8 mouse cellular contexts compared by ENCODE assay signal in genomic region chr8:127720593-127721290, GRCm38 (mm10).
DNase-seq lines count a peak whose midpoint lies in the region; ATAC-seq and TF ChIP-seq lines count a peak whose summit lies in the region.

No protein-coding gene starts in this region.

- intact Hi-C loops in heart, postnatal 14 days (cut with DNase I) = no loop called here

- peaks cover 15% of the 10 kb centered on the region for H3K4me1 ChIP-seq in heart, embryonic 11.5 days (ENCODE audit: control insufficient read depth, insufficient read depth, low read length)
- peaks cover 15% of the 10 kb centered on the region; the same call in 1 of the 2 replicates for H3K4me1 ChIP-seq in lung, embryonic 14.5 days (ENCODE audit: insufficient read depth)
- H3K4me1 ChIP-seq in limb, embryonic 14.5 days (ENCODE audit: control insufficient read depth, insufficient read depth, low read length) = peaks cover 18% of the 10 kb centered on the region
- peaks cover 13% of the 10 kb centered on the region; the same call in 1 of the 2 replicates for H3K4me1 ChIP-seq in midbrain, embryonic 16.5 days (ENCODE audit: control insufficient read depth, insufficient read depth, low read length)

- 20% methylated on average over 6 of the region's 6 CpGs for WGBS in heart, embryonic 11.5 days (ENCODE audit: insufficient replicate concordance)
- WGBS in lung, embryonic 14.5 days = 13% methylated on average over 6 of the region's 6 CpGs
- 20% methylated on average over 6 of the region's 6 CpGs for WGBS in limb, embryonic 14.5 days
- WGBS in midbrain, embryonic 16.5 days = 19% methylated on average over 6 of the region's 6 CpGs

- H3K27ac ChIP-seq in heart, embryonic 11.5 days (ENCODE audit: low read depth, low read length) = no peak overlapping the region
- peak overlapping the region; percentile 56 for H3K27ac ChIP-seq in lung, embryonic 14.5 days (ENCODE audit: low read depth)
- H3K27ac ChIP-seq in limb, embryonic 14.5 days (replicated peaks; ENCODE audit: low read depth, low read length) = no peak overlapping the region
- no peak overlapping the region for H3K27ac ChIP-seq in midbrain, embryonic 16.5 days (ENCODE audit: low read length)

- no peak for TF ChIP-seq CTCF in lung, embryonic 14.5 days (IDR thresholded peaks at IDR 0.05; ENCODE audit: low read depth)

- no peaks in the 10 kb centered on the region for H3K9me3 ChIP-seq in heart, embryonic 11.5 days (replicated peaks; ENCODE audit: control insufficient read depth, low read length)
- no peaks in the 10 kb centered on the region for H3K9me3 ChIP-seq in lung, embryonic 14.5 days (ENCODE audit: low read depth, low read length)
- no peaks in the 10 kb centered on the region for H3K9me3 ChIP-seq in limb, embryonic 14.5 days (ENCODE audit: control insufficient read depth, low read length)
- no peaks in the 10 kb centered on the region for H3K9me3 ChIP-seq in midbrain, embryonic 16.5 days (replicated peaks; ENCODE audit: control insufficient read depth, low read length, poor library complexity, severe bottlenecking)

- H3K27me3 ChIP-seq in heart, embryonic 11.5 days (ENCODE audit: control insufficient read depth, insufficient read depth, low read length) = no peaks in the 10 kb centered on the region
- no peaks in the 10 kb centered on the region for H3K27me3 ChIP-seq in lung, embryonic 14.5 days (ENCODE audit: insufficient read depth, low read length)
- H3K27me3 ChIP-seq in limb, embryonic 14.5 days (ENCODE audit: control insufficient read depth, insufficient read depth, low read length) = no peaks in the 10 kb centered on the region
- no peaks in the 10 kb centered on the region for H3K27me3 ChIP-seq in midbrain, embryonic 16.5 days (ENCODE audit: control insufficient read depth, insufficient read depth, low read depth, low read length)

- H3K4me2 ChIP-seq in heart, embryonic 11.5 days = peak overlapping the region; percentile 45
- H3K4me2 ChIP-seq in lung, embryonic 14.5 days = peak overlapping the region; percentile 47
- no peak overlapping the region for H3K4me2 ChIP-seq in limb, embryonic 14.5 days (replicated peaks; ENCODE audit: low read depth, low read length, severe bottlenecking)
- no peak overlapping the region for H3K4me2 ChIP-seq in midbrain, embryonic 16.5 days (ENCODE audit: low read length)

- TF ChIP-seq POLR2A in limb, embryonic 14.5 days (IDR thresholded peaks at IDR 0.05; ENCODE audit: borderline replicate concordance, extremely low read depth, insufficient read depth, insufficient read length) = no peak

- no peak overlapping the region for H3K4me3 ChIP-seq in heart, embryonic 11.5 days (ENCODE audit: low read depth, low read length)
- H3K4me3 ChIP-seq in lung, embryonic 14.5 days (ENCODE audit: low read depth, low read length) = no peak overlapping the region; the same call in 1 of the 2 replicates
- H3K4me3 ChIP-seq in limb, embryonic 14.5 days (replicated peaks; ENCODE audit: low read length) = no peak overlapping the region
- no peak overlapping the region for H3K4me3 ChIP-seq in midbrain, embryonic 16.5 days (ENCODE audit: low read depth, low read length)

- ATAC-seq in heart, embryonic 11.5 days (replicated peaks; ENCODE audit: insufficient number of reproducible peaks, low FRiP score, low TSS enrichment) = no peak
- ATAC-seq in lung, embryonic 14.5 days (ENCODE audit: insufficient read depth) = peak; percentile 81
- peak; percentile 65 for ATAC-seq in limb, embryonic 14.5 days (ENCODE audit: low FRiP score, low read depth)
- ATAC-seq in midbrain, embryonic 16.5 days = peak; percentile 56; the same call in 1 of the 2 replicates
- ATAC-seq in inflammation-experienced regulatory T-cells, adult 6 months = no peak

- no peak for DNase-seq in heart, postnatal 14 days
- peak; percentile 92 for DNase-seq in lung, embryonic 14.5 days
- no peak for DNase-seq in lung, postnatal 25 days (ENCODE audit: low spot score)
- DNase-seq in limb, embryonic 14.5 days (ENCODE audit: low spot score) = peak; percentile 82
- no peak for DNase-seq in ovary, postnatal 36 days (ENCODE audit: low spot score)

- no peaks in the 10 kb centered on the region for H3K36me3 ChIP-seq in heart, embryonic 11.5 days (ENCODE audit: control insufficient read depth, insufficient read depth, low read length)
- H3K36me3 ChIP-seq in lung, embryonic 14.5 days (ENCODE audit: insufficient read depth) = no peaks in the 10 kb centered on the region
- no peaks in the 10 kb centered on the region for H3K36me3 ChIP-seq in limb, embryonic 14.5 days (ENCODE audit: control insufficient read depth, insufficient read depth, low read length)
- no peaks in the 10 kb centered on the region for H3K36me3 ChIP-seq in midbrain, embryonic 16.5 days (ENCODE audit: control insufficient read depth, insufficient read depth, low read length)

- no peak overlapping the region for H3K9ac ChIP-seq in heart, embryonic 11.5 days (ENCODE audit: low read depth, low read length)
- H3K9ac ChIP-seq in lung, embryonic 14.5 days = no peak overlapping the region
- H3K9ac ChIP-seq in limb, embryonic 14.5 days (ENCODE audit: low read depth, low read length, severe bottlenecking) = no peak overlapping the region
- H3K9ac ChIP-seq in midbrain, embryonic 16.5 days (ENCODE audit: low read depth, low read length) = no peak overlapping the region

Comparison
In these comparisons a context has a peak if more than half of its experiments do, and no peak if none do; other contexts are left out.
1. DNase-seq: peak in lung, embryonic 14.5 days (single experiment) and limb, embryonic 14.5 days (single experiment); none in heart, postnatal 14 days (0 of 2), lung, postnatal 25 days (single experiment) and ovary, postnatal 36 days (single experiment).
2. ATAC-seq: peak in lung, embryonic 14.5 days (single experiment), limb, embryonic 14.5 days (single experiment) and midbrain, embryonic 16.5 days (single experiment); none in heart, embryonic 11.5 days (single experiment) and inflammation-experienced regulatory T-cells, adult 6 months (single experiment).
3. H3K4me2 ChIP-seq: peak in heart, embryonic 11.5 days (single experiment) and lung, embryonic 14.5 days (single experiment); none in limb, embryonic 14.5 days (single experiment) and midbrain, embryonic 16.5 days (single experiment).